22 mouse cellular contexts compared by ENCODE assay signal in genomic region chr4:154123553-154123952, GRCm38 (mm10). TPM values are rescaled to one million over a fixed set of nuclear protein-coding genes. Genes with fewer than 3 reads are reported as not detected.
A peak's percentile ranks its signal among the peaks of the same experiment; 100 is the strongest.
DNase-seq lines count a peak whose midpoint lies in the region; TF ChIP-seq lines count a peak whose summit lies in the region.
"Had no signal": no experiment of that assay in that cellular context is flagged by ENCODE, and none has a peak within 500 bp of the region (broad histone marks: within the 10 kb centered on the region; RNA-seq: fewer than 3 reads in every experiment).

No protein-coding gene starts in this region.

- H3K4me3 ChIP-seq in CH12.LX (replicated peaks in 1 of 3; ENCODE audit: low read depth in 2 of 3, low read length in 2 of 3, poor library complexity in 1 of 3) = peak overlapping the region; percentile 58 to 62 (median 59)

- in situ Hi-C loops in CH12.LX (cut with MboI; ENCODE audit: low pct_ligation_motif_present, low pct_unique_long_range_greater_than_20kb, low sequenced_read_pairs) = loop anchor here (25.0 kb wide), 1 partner anchor 1836 kb away; the partner anchor contains the start of genes Hes3 and Icmt

- DNase-seq in A20 (ENCODE audit: low read depth, low spot score) = peak; percentile 81
- DNase-seq in CH12.LX (ENCODE audit: extremely low read depth) = peak; percentile 59
- DNase-seq in splenic B cell, adult 2 months (ENCODE audit: low read depth, low spot score) = peak; percentile 18
- DNase-seq in ovary, postnatal 14 days (ENCODE audit: low spot score) = no peak
- no peak for DNase-seq in spleen, postnatal 36 days (ENCODE audit: low spot score in 2 of 2)
- DNase-seq in cerebellum, postnatal 14 days = no peak
- DNase-seq: adrenal gland, adult 2 months; adrenal gland, adult 8-10 months; adrenal gland, postnatal 10 days; adrenal gland, postnatal 14 days; adrenal gland, postnatal 25 days; adrenal gland, postnatal 36 days; B cell, adult 2 months; cerebellum, adult 11 months; cerebellum, adult 11-12 months; cerebellum, adult 18-20 months; cerebellum, adult 2 months; cerebellum, adult 8-10 months had no signal

- TF ChIP-seq CTCF in CH12.LX (conservative IDR thresholded peaks at IDR 0.05 in 1 of 2, IDR thresholded peaks at IDR 0.05 in 1 of 2; ENCODE audit: low read depth in 2 of 2, low read length in 2 of 2) = no peak

- no peak; the same call in 1 of the 2 replicates for TF ChIP-seq RAD21 in CH12.LX (IDR thresholded peaks at IDR 0.05; ENCODE audit: low read depth, low read length)

- dilution Hi-C loops in CH12.LX (cut with MboI; ENCODE audit: extremely low pct_ligation_motif_present, extremely low pct_unique_long_range_greater_than_20kb, low sequenced_read_pairs) = no loop called here

- TF ChIP-seq EP300 in CH12.LX (IDR thresholded peaks at IDR 0.05; ENCODE audit: low read length) = peak; percentile 83

- peak; percentile 56; the same call in 1 of the 2 replicates for TF ChIP-seq POLR2A in CH12.LX (IDR thresholded peaks at IDR 0.05; ENCODE audit: low read depth, low read length)

- H3K79me2 ChIP-seq in CH12.LX (replicated peaks; ENCODE audit: control insufficient read depth, extremely low read depth, insufficient read depth, poor library complexity, severe bottlenecking) = peaks cover 75% of the 10 kb centered on the region

- peak overlapping the region; percentile 78 for H3K27ac ChIP-seq in CH12.LX (ENCODE audit: insufficient read depth, low read depth)

- peaks cover 33 to 76% of the 10 kb centered on the region in 2 experiments for H3K4me1 ChIP-seq in CH12.LX (ENCODE audit: control insufficient read depth in 1 of 2, insufficient read depth in 2 of 2)

- no peaks in the 10 kb centered on the region for H3K9me3 ChIP-seq in CH12.LX (replicated peaks; ENCODE audit: low read length)

- H3K27me3 ChIP-seq in CH12.LX (replicated peaks) = no peaks in the 10 kb centered on the region
- no peaks in the 10 kb centered on the region for H3K27me3 ChIP-seq in splenic B cell, adult 2 months (ENCODE audit: control insufficient read depth, insufficient read depth, low read length, poor library complexity, severe bottlenecking)

- H3K4me2 ChIP-seq in CH12.LX (ENCODE audit: insufficient read depth, low read depth, poor library complexity, severe bottlenecking) = peak overlapping the region; percentile 94

- peaks cover 21 to 43% of the 10 kb centered on the region in 2 experiments for H3K36me3 ChIP-seq in CH12.LX (replicated peaks in 1 of 2; ENCODE audit: control insufficient read depth in 1 of 2, insufficient read depth in 1 of 2, low read length in 1 of 2)
- no peaks in the 10 kb centered on the region for H3K36me3 ChIP-seq in splenic B cell, adult 2 months (ENCODE audit: control insufficient read depth, insufficient read depth, low read length, poor library complexity, severe bottlenecking)
- H3K36me3 ChIP-seq: G1E had no signal

- peak overlapping the region; percentile 90; the same call in 1 of the 2 replicates for H3K9ac ChIP-seq in CH12.LX (ENCODE audit: insufficient read depth, low read depth)

TF ChIP-seq in CH12.LX, 34 proteins besides CTCF, POLR2A, EP300 and RAD21:
- TF ChIP-seq RCOR1 (conservative IDR thresholded peaks at IDR 0.05; ENCODE audit: low read depth, low read length) (peak; percentile 67; the same call in 1 of the 2 replicates), TBP (conservative IDR thresholded peaks at IDR 0.05; ENCODE audit: low read depth, low read length) (peak; percentile 84), KAT2A (IDR thresholded peaks at IDR 0.05; ENCODE audit: insufficient replicate concordance, low read length) (no peak), IRF4 (IDR thresholded peaks at IDR 0.05; ENCODE audit: low read depth, low read length) (peak; percentile 76), SIN3A (IDR thresholded peaks at IDR 0.05; ENCODE audit: low read length) (peak; percentile 37; the same call in 1 of the 2 replicates), JUN (IDR thresholded peaks at IDR 0.05; ENCODE audit: insufficient read depth, low read depth, low read length) (0 out of 2 replicates have a peak, but pooled peaks have one; percentile 10), HCFC1 (IDR thresholded peaks at IDR 0.05; ENCODE audit: low read depth, low read length) (0 out of 2 replicates have a peak, but pooled peaks have one; percentile 4), MAFK (IDR thresholded peaks at IDR 0.05; ENCODE audit: insufficient replicate concordance, low read length) (0 out of 2 replicates have a peak, but pooled peaks have one; percentile 42), USF2 (conservative IDR thresholded peaks at IDR 0.05; ENCODE audit: low read depth, low read length) (no peak), ETS1 (conservative IDR thresholded peaks at IDR 0.05; ENCODE audit: low read depth, low read length) (peak; percentile 70; the same call in 1 of the 2 replicates), MEF2A (IDR thresholded peaks at IDR 0.05; ENCODE audit: borderline replicate concordance, low read depth, low read length) (peak; percentile 39; the same call in 1 of the 2 replicates), POLR2AphosphoS2 (IDR thresholded peaks at IDR 0.05; ENCODE audit: low read depth, low read length) (0 out of 2 replicates have a peak, but pooled peaks have one; percentile 7), NELFE (IDR thresholded peaks at IDR 0.05; ENCODE audit: low read depth, low read length) (peak; percentile 51; the same call in 1 of the 2 replicates), BHLHE40 (IDR thresholded peaks at IDR 0.05; ENCODE audit: low read depth, low read length) (no peak), MYC (IDR thresholded peaks at IDR 0.05; ENCODE audit: low read depth, low read length) (peak; percentile 73), TCF12 (IDR thresholded peaks at IDR 0.05; ENCODE audit: low read depth, low read length) (peak; percentile 60)

RNA-seq across cellular contexts. Expression of gene Trp73, which starts 16.5 kb away (rescaled TPM):
- total RNA-seq in CH12.LX (2012; rRNA removed) (27.7 and 34.3 TPM in 2 replicates), CH12.LX (2014; rRNA removed) (12.5 and 14.0 TPM in 2 replicates)
- polyA plus RNA-seq in CH12.LX (2012; ENCODE audit: insufficient read length, low read depth) = 19.0 and 30.0 TPM in 2 replicates
- total RNA-seq: adrenal gland, adult 18-20 months; adrenal gland, adult 2 months; adrenal gland, postnatal 14 days; adrenal gland, postnatal 25 days; adrenal gland, postnatal 36 days had no signal
- polyA plus RNA-seq: activated CD4-positive, CD25-positive, alpha-beta regulatory T cell, adult 4 months; CD4-positive, CD25-positive, alpha-beta regulatory T cell, adult 4 months; G1E had no signal

RNA-seq across cellular contexts. Expression of gene Wrap73, which starts 18.6 kb away (rescaled TPM):
- 70.1 and 77.6 TPM in 2 replicates for total RNA-seq in CH12.LX (2012; rRNA removed)
- total RNA-seq in CH12.LX (2014; rRNA removed) = 42.4 and 49.3 TPM in 2 replicates
- polyA plus RNA-seq in CH12.LX (2012; ENCODE audit: insufficient read length, low read depth) = 31.5 and 32.1 TPM in 2 replicates

RNA-seq across cellular contexts. Expression of gene Tprgl, which starts 36.9 kb away (rescaled TPM):
- 47.5 and 48.6 TPM in 2 replicates for total RNA-seq in CH12.LX (2012; rRNA removed)
- total RNA-seq in CH12.LX (2014; rRNA removed) = 64.1 and 64.5 TPM in 2 replicates
- 62.5 and 67.8 TPM in 2 replicates for polyA plus RNA-seq in CH12.LX (2012; ENCODE audit: insufficient read length, low read depth)

RNA-seq across cellular contexts. Expression of gene Megf6, which starts 47.0 kb away (rescaled TPM):
- not detected in 2 replicates for total RNA-seq in CH12.LX (2012; rRNA removed)
- total RNA-seq in CH12.LX (2014; rRNA removed) = not detected in 2 replicates
- not detected in 2 replicates for polyA plus RNA-seq in CH12.LX (2012; ENCODE audit: insufficient read length, low read depth)
- polyA plus RNA-seq: activated CD4-positive, CD25-positive, alpha-beta regulatory T cell, adult 4 months; CD4-positive, CD25-positive, alpha-beta regulatory T cell, adult 4 months had no signal

Comparison
In these comparisons a context has a peak if more than half of its experiments do, and no peak if none do; other contexts are left out.
1. DNase-seq: peak in A20 (single experiment), CH12.LX (single experiment) and splenic B cell, adult 2 months (single experiment); none in ovary, postnatal 14 days (single experiment), spleen, postnatal 36 days (0 of 2) and cerebellum, postnatal 14 days (0 of 2).